Mouse (Mus musculus): ENCODE data around the gene Slc25a23. TPM values are rescaled to one million over a fixed set of nuclear protein-coding genes. Genes with fewer than 3 reads are reported as not detected.
A peak's percentile ranks its signal among the peaks of the same experiment; 100 is the strongest.

Slc25a23 gene
- polyA plus RNA-seq (2015; fragmentation: Nextera tagmentation; extraction: Ambion mirVana) = 11.4 and 12.9 TPM in 2 replicates

- Histone ChIP-seq H3K9me3 (replicated peaks) (no peaks in the 10 kb centered on the region), H3K4me3 (replicated peaks) (peak within 1 kb of the TSS; percentile 84), H3K9ac (peak within 1 kb of the TSS; percentile 75), H3K27ac (peak within 1 kb of the TSS; percentile 84), H3K4me2 (peak within 1 kb of the TSS; percentile 93), H3K4me1 (peaks cover 37% of the 10 kb centered on the region), H3K27me3 (peaks cover 33% of the 10 kb centered on the region), H3K36me3 (peaks cover 24% of the 10 kb centered on the region)
- WGBS = 0% methylated on average over 33 of the region's 45 CpGs
- ATAC-seq (replicated peaks; ENCODE audit: low FRiP score) = peak; percentile 69
Observed at GRCm38 (mm10) chr17:57059486-57059977, at the start of gene Slc25a23. Slc25a23 (minus strand) TSS chr17:57059863.

- H3K27ac ChIP-seq = no peak overlapping the region
- no peaks in the 10 kb centered on the region for H3K27me3 ChIP-seq
- no peak overlapping the region for H3K9ac ChIP-seq
- H3K4me1 ChIP-seq = peaks cover 27% of the 10 kb centered on the region
- no peak overlapping the region for H3K4me2 ChIP-seq
- no peak for ATAC-seq (replicated peaks; ENCODE audit: low FRiP score)
- no peaks in the 10 kb centered on the region for H3K36me3 ChIP-seq
- WGBS = 50% methylated on average over 5 of the region's 5 CpGs
- no peak overlapping the region for H3K4me3 ChIP-seq (replicated peaks)
- no peaks in the 10 kb centered on the region for H3K9me3 ChIP-seq (replicated peaks)
Observed at GRCm38 (mm10) chr17:57108666-57109171, 49.1 kb upstream of the Slc25a23 start.

- H3K4me3 ChIP-seq (replicated peaks) = no peak overlapping the region
- 77% methylated on average over 7 of the region's 7 CpGs for WGBS
- no peak overlapping the region for H3K27ac ChIP-seq
- H3K27me3 ChIP-seq = no peaks in the 10 kb centered on the region
- H3K9ac ChIP-seq = no peak overlapping the region
- H3K36me3 ChIP-seq = no peaks in the 10 kb centered on the region
- no peak overlapping the region for H3K4me2 ChIP-seq
- ATAC-seq (replicated peaks; ENCODE audit: low FRiP score) = no peak
- peaks cover 29% of the 10 kb centered on the region for H3K4me1 ChIP-seq
- no peaks in the 10 kb centered on the region for H3K9me3 ChIP-seq (replicated peaks)
Observed at GRCm38 (mm10) chr17:57108040-57108665, 48.5 kb upstream of the Slc25a23 start.

- peaks cover 29% of the 10 kb centered on the region for H3K4me1 ChIP-seq
- H3K36me3 ChIP-seq = no peaks in the 10 kb centered on the region
- H3K9ac ChIP-seq = no peak overlapping the region
- H3K4me3 ChIP-seq (replicated peaks) = no peak overlapping the region; the same call in 1 of the 2 replicates
- 0 out of 2 replicates have a peak overlapping the region, but pooled peaks have one; percentile 3 for H3K4me2 ChIP-seq
- ATAC-seq (replicated peaks; ENCODE audit: low FRiP score) = no peak
- 94% methylated on average over 5 of the region's 5 CpGs for WGBS
- H3K27ac ChIP-seq = no peak overlapping the region
- H3K27me3 ChIP-seq = no peaks in the 10 kb centered on the region
- H3K9me3 ChIP-seq (replicated peaks) = no peaks in the 10 kb centered on the region
Observed at GRCm38 (mm10) chr17:57107064-57107463, 47.4 kb upstream of the Slc25a23 start.

- no peak for ATAC-seq (replicated peaks; ENCODE audit: low FRiP score)
- WGBS = 8% methylated on average over 9 of the region's 9 CpGs
- Histone ChIP-seq H3K4me2 (peak overlapping the region; percentile 86), H3K9ac (peak overlapping the region; percentile 70; the same call in 1 of the 2 replicates), H3K36me3 (no peaks in the 10 kb centered on the region), H3K9me3 (replicated peaks) (no peaks in the 10 kb centered on the region), H3K27me3 (no peaks in the 10 kb centered on the region), H3K4me3 (replicated peaks) (peak overlapping the region; percentile 64), H3K27ac (no peak overlapping the region), H3K4me1 (peaks cover 29% of the 10 kb centered on the region)
Observed at GRCm38 (mm10) chr17:57106035-57106368, 46.3 kb upstream of the Slc25a23 start.

- H3K9ac ChIP-seq = peak within 1 kb of the TSS; percentile 70
- peak within 1 kb of the TSS; percentile 64 for H3K4me3 ChIP-seq (replicated peaks)
- peaks cover 29% of the 10 kb centered on the region for H3K4me1 ChIP-seq
- under 1% methylated on average over 55 of the region's 61 CpGs for WGBS
- peak within 1 kb of the TSS; percentile 86 for H3K4me2 ChIP-seq
- peak; percentile 90 for ATAC-seq (replicated peaks; ENCODE audit: low FRiP score)
- no peaks in the 10 kb centered on the region for H3K27me3 ChIP-seq
- no peaks in the 10 kb centered on the region for H3K36me3 ChIP-seq
- H3K9me3 ChIP-seq (replicated peaks) = no peaks in the 10 kb centered on the region
- peak within 1 kb of the TSS; percentile 82 for H3K27ac ChIP-seq
Observed at GRCm38 (mm10) chr17:57105181-57106034, 45.7 kb upstream of the Slc25a23 start, which contains the start of gene Tnfsf9. Tnfsf9 (plus strand) TSS chr17:57105325.

- no peaks in the 10 kb centered on the region for H3K27me3 ChIP-seq
- peak overlapping the region; percentile 64 for H3K4me3 ChIP-seq (replicated peaks)
- H3K9me3 ChIP-seq (replicated peaks) = no peaks in the 10 kb centered on the region
- peaks cover 29% of the 10 kb centered on the region for H3K4me1 ChIP-seq
- WGBS = 44% methylated on average over 4 of the region's 4 CpGs
- no peaks in the 10 kb centered on the region for H3K36me3 ChIP-seq
- peak overlapping the region; percentile 67; the same call in 1 of the 2 replicates for H3K27ac ChIP-seq
- H3K4me2 ChIP-seq = peak overlapping the region; percentile 86
- ATAC-seq (replicated peaks; ENCODE audit: low FRiP score) = peak; percentile 2; the same call in 1 of the 2 replicates
- H3K9ac ChIP-seq = peak overlapping the region; percentile 70; the same call in 1 of the 2 replicates
Observed at GRCm38 (mm10) chr17:57104496-57104895, 44.8 kb upstream of the Slc25a23 start.

GRCm38 (mm10) chr17:57102276-57102675, 42.6 kb upstream of the Slc25a23 start:
- peaks cover 28% of the 10 kb centered on the region for H3K4me1 ChIP-seq
- no peak overlapping the region for H3K27ac ChIP-seq
- no peak overlapping the region for H3K4me2 ChIP-seq
- no peak overlapping the region for H3K9ac ChIP-seq
- no peak for ATAC-seq (replicated peaks; ENCODE audit: low FRiP score)
- H3K36me3 ChIP-seq = no peaks in the 10 kb centered on the region
- H3K4me3 ChIP-seq (replicated peaks) = no peak overlapping the region
- no peaks in the 10 kb centered on the region for H3K9me3 ChIP-seq (replicated peaks)
- H3K27me3 ChIP-seq = no peaks in the 10 kb centered on the region
- 70% methylated on average over 2 of the region's 2 CpGs for WGBS

- no peak for ATAC-seq (replicated peaks; ENCODE audit: low FRiP score)
- Histone ChIP-seq H3K27me3 (no peaks in the 10 kb centered on the region), H3K9ac (no peak overlapping the region), H3K4me2 (0 out of 2 replicates have a peak overlapping the region, but pooled peaks have one; percentile 17), H3K27ac (no peak overlapping the region), H3K36me3 (no peaks in the 10 kb centered on the region), H3K4me1 (peaks cover 27% of the 10 kb centered on the region), H3K9me3 (replicated peaks) (no peaks in the 10 kb centered on the region), H3K4me3 (replicated peaks) (no peak overlapping the region)
- 16% methylated on average over 10 of the region's 10 CpGs for WGBS
Observed at GRCm38 (mm10) chr17:57099629-57100325, 40.1 kb upstream of the Slc25a23 start.

- Histone ChIP-seq H3K27me3 (no peaks in the 10 kb centered on the region), H3K4me1 (peaks cover 14% of the 10 kb centered on the region), H3K4me2 (no peak overlapping the region), H3K9ac (no peak overlapping the region), H3K36me3 (no peaks in the 10 kb centered on the region), H3K27ac (no peak overlapping the region), H3K9me3 (replicated peaks) (no peaks in the 10 kb centered on the region), H3K4me3 (replicated peaks) (no peak overlapping the region)
- WGBS = 83% methylated on average over 5 of the region's 5 CpGs
- ATAC-seq (replicated peaks; ENCODE audit: low FRiP score) = no peak
Observed at GRCm38 (mm10) chr17:57098321-57098720, 38.7 kb upstream of the Slc25a23 start.

- Histone ChIP-seq H3K27me3 (no peaks in the 10 kb centered on the region), H3K27ac (no peak overlapping the region), H3K4me3 (replicated peaks) (peak overlapping the region; percentile 27), H3K4me1 (peaks cover 14% of the 10 kb centered on the region), H3K9ac (no peak overlapping the region), H3K9me3 (replicated peaks) (no peaks in the 10 kb centered on the region), H3K4me2 (peak overlapping the region; percentile 61), H3K36me3 (no peaks in the 10 kb centered on the region)
- ATAC-seq (replicated peaks; ENCODE audit: low FRiP score) = peak; percentile 85
- under 1% methylated on average over 11 of the region's 11 CpGs for WGBS
Observed at GRCm38 (mm10) chr17:57096623-57096920, 36.9 kb upstream of the Slc25a23 start.

Data from kidney, embryonic 15.5 days (tissue).